Mouse (Mus musculus): ENCODE results near the gene Setd4. TPM values are rescaled to one million over a fixed set of nuclear protein-coding genes. Genes with fewer than 3 reads are reported as not detected.

The Setd4 gene
- polyA plus RNA-seq, 1 experiment from 2014 or later = 9.7 TPM

- no peaks in the 10 kb centered on the region for H3K36me3 ChIP-seq (ENCODE audit: control insufficient read depth, insufficient read depth, low read length)
- ATAC-seq = no peak
- H3K27ac ChIP-seq (ENCODE audit: low read length) = no peak overlapping the region
- H3K27me3 ChIP-seq (replicated peaks; ENCODE audit: control insufficient read depth, insufficient read depth, low read length) = no peaks in the 10 kb centered on the region
- H3K9me3 ChIP-seq (ENCODE audit: control insufficient read depth, low read length) = no peaks in the 10 kb centered on the region
- H3K4me1 ChIP-seq (ENCODE audit: control insufficient read depth, insufficient read depth, low read length) = no peaks in the 10 kb centered on the region
- H3K9ac ChIP-seq (ENCODE audit: low read depth, low read length) = no peak overlapping the region
- H3K4me3 ChIP-seq (ENCODE audit: low read length) = no peak overlapping the region
- H3K4me2 ChIP-seq (ENCODE audit: low read depth, low read length) = no peak overlapping the region
- 82% methylated on average over 6 of the region's 6 CpGs for WGBS
Observed at GRCm38 (mm10) chr16:93535151-93535853, 68.6 kb downstream of the Setd4 start.

Other genes starting within 250 kb of the Setd4 start
- 159 and 167 TPM in 2 replicates for gene Cbr1, start 1.8 kb upstream of the Setd4 start, polyA plus RNA-seq (2015; fragmentation: Nextera tagmentation; extraction: Ambion mirVana)
- gene Gm5678, start 24.0 kb upstream of the Setd4 start, polyA plus RNA-seq (2015; fragmentation: Nextera tagmentation; extraction: Ambion mirVana) = not detected in 2 replicates
- gene Cbr3, start 79.2 kb upstream of the Setd4 start, polyA plus RNA-seq (2015; fragmentation: Nextera tagmentation; extraction: Ambion mirVana) = 2.8 and 3.0 TPM in 2 replicates
- 14.4 and 16.6 TPM in 2 replicates for gene Dop1b, start 107.8 kb upstream of the Setd4 start, polyA plus RNA-seq (2015; fragmentation: Nextera tagmentation; extraction: Ambion mirVana)
- gene Morc3, start 228.1 kb upstream of the Setd4 start, polyA plus RNA-seq (2015; fragmentation: Nextera tagmentation; extraction: Ambion mirVana) = 26.9 and 33.3 TPM in 2 replicates

Data from intestine, embryonic 16.5 days (tissue).